Mouse (Mus musculus) megakaryocyte, embryonic 14.5 days (primary cell): Measurements from ENCODE around the gene Hdac4. TPM values are rescaled to one million over a fixed set of nuclear protein-coding genes. Genes with fewer than 3 reads are reported as not detected.

ENCODE experiments used
- H3K27me3 ChIP-seq: replicated peaks from 2 replicates; pipeline ENCODE3; 2012; ENCODE audit warnings: inconsistent platforms
- H3K36me3 ChIP-seq: replicated peaks from 2 replicates; pipeline ENCODE3; 2012; ENCODE audit warnings: low read length, inconsistent platforms, mixed read lengths
- H3K4me1 ChIP-seq: 2 replicates; pipeline ENCODE4 v1.6.1; 2012; ENCODE audit warnings: inconsistent platforms
- H3K4me3 ChIP-seq: replicated peaks from 2 replicates; pipeline ENCODE3; 2012; ENCODE audit warnings: moderate library complexity, mild to moderate bottlenecking, inconsistent platforms
- H3K9me3 ChIP-seq: 2 replicates; pipeline ENCODE4 v1.6.1; 2012; ENCODE audit warnings: inconsistent platforms
- FLI1 ChIP-seq: IDR thresholded peaks from 2 replicates; pipeline ENCODE4 v1.6.1; 2012; ENCODE audit warnings: low read length, inconsistent platforms, mixed read lengths
- GATA1 ChIP-seq: IDR thresholded peaks from 3 replicates; pipeline ENCODE4 v1.6.1; 2012; ENCODE audit warnings: mixed read lengths, low read length, inconsistent platforms, borderline replicate concordance
- polyA plus RNA-seq: library from polyadenylated mRNA; stranded (reverse); fragments of >175 nt; gene quantifications from 2 replicates; pipeline ENCODE4 v1.2.3, GENCODE M21; 2012; ENCODE audit warnings: low replicate concordance; ENCODE audit not compliant: insufficient read depth

Gene Hdac4
- polyA plus RNA-seq = 3.6 and 5.1 TPM in 2 replicates

- Histone ChIP-seq H3K36me3 (no peaks in the 10 kb centered on the region), H3K4me3 (no peak within 1 kb of the TSS), H3K9me3 (peaks cover 12% of the 10 kb centered on the region), H3K27me3 (peaks cover 37% of the 10 kb centered on the region), H3K4me1 (no peaks in the 10 kb centered on the region)
- TF ChIP-seq GATA1 = no peak
- no peak for TF ChIP-seq FLI1
These were observed at the start of gene Hdac4 for GRCm38 (mm10) chr1:92195360-92196149. Gene Hdac4 (minus strand): TSS chr1:92195699.

GRCm38 (mm10) chr1:92243549-92243948, 48.0 kb upstream of the Hdac4 start:
- H3K27me3 ChIP-seq = peaks cover 49% of the 10 kb centered on the region
- no peaks in the 10 kb centered on the region for H3K4me1 ChIP-seq
- H3K9me3 ChIP-seq = no peaks in the 10 kb centered on the region
- TF ChIP-seq GATA1 = no peak
- no peak for TF ChIP-seq FLI1
- no peak overlapping the region for H3K4me3 ChIP-seq
- no peaks in the 10 kb centered on the region for H3K36me3 ChIP-seq

- no peak overlapping the region for H3K4me3 ChIP-seq
- H3K36me3 ChIP-seq = no peaks in the 10 kb centered on the region
- no peak for TF ChIP-seq GATA1
- TF ChIP-seq FLI1 = no peak
- peaks cover 48% of the 10 kb centered on the region for H3K27me3 ChIP-seq
- H3K9me3 ChIP-seq = no peaks in the 10 kb centered on the region
- H3K4me1 ChIP-seq = no peaks in the 10 kb centered on the region
These were observed 44.6 kb upstream of the Hdac4 start for GRCm38 (mm10) chr1:92240072-92240471.

GRCm38 (mm10) chr1:92235600-92235999, 40.1 kb upstream of the Hdac4 start:
- TF ChIP-seq GATA1 (no peak), FLI1 (no peak)
- no peak overlapping the region for H3K4me3 ChIP-seq
- H3K4me1 ChIP-seq = no peaks in the 10 kb centered on the region
- peaks cover 49% of the 10 kb centered on the region for H3K27me3 ChIP-seq
- H3K36me3 ChIP-seq = no peaks in the 10 kb centered on the region
- no peaks in the 10 kb centered on the region for H3K9me3 ChIP-seq

- no peak for TF ChIP-seq FLI1
- no peak for TF ChIP-seq GATA1
These were observed 29.8 kb upstream of the Hdac4 start for GRCm38 (mm10) chr1:92225297-92225696.

GRCm38 (mm10) chr1:92223956-92224891, 28.7 kb upstream of the Hdac4 start:
- TF ChIP-seq GATA1 = no peak
- TF ChIP-seq FLI1 = no peak
- no peak overlapping the region for H3K4me3 ChIP-seq

More at GRCm38 (mm10) chr1:92225297-92225696, 29.8 kb upstream of the Hdac4 start:
- H3K4me1 ChIP-seq = peaks cover 4% of the 10 kb centered on the region; the same call in 1 of the 2 replicates
- no peak overlapping the region for H3K4me3 ChIP-seq
- H3K27me3 ChIP-seq = peaks cover 30% of the 10 kb centered on the region
- H3K36me3 ChIP-seq = no peaks in the 10 kb centered on the region
- no peaks in the 10 kb centered on the region for H3K9me3 ChIP-seq

GRCm38 (mm10) chr1:92216710-92217109, 21.2 kb upstream of the Hdac4 start:
- no peaks in the 10 kb centered on the region for H3K4me1 ChIP-seq
- peaks cover 22% of the 10 kb centered on the region for H3K27me3 ChIP-seq
- TF ChIP-seq GATA1 (no peak), FLI1 (no peak)
- no peak overlapping the region for H3K4me3 ChIP-seq
- no peaks in the 10 kb centered on the region for H3K36me3 ChIP-seq
- H3K9me3 ChIP-seq = peaks cover 19% of the 10 kb centered on the region

More at GRCm38 (mm10) chr1:92223956-92224891, 28.7 kb upstream of the Hdac4 start:
- H3K36me3 ChIP-seq = no peaks in the 10 kb centered on the region
- peaks cover 4% of the 10 kb centered on the region; the same call in 1 of the 2 replicates for H3K4me1 ChIP-seq
- peaks cover 27% of the 10 kb centered on the region for H3K27me3 ChIP-seq
- H3K9me3 ChIP-seq = no peaks in the 10 kb centered on the region

GRCm38 (mm10) chr1:92215996-92216630, 20.6 kb upstream of the Hdac4 start:
- Histone ChIP-seq H3K9me3 (peaks cover 19% of the 10 kb centered on the region), H3K36me3 (no peaks in the 10 kb centered on the region), H3K27me3 (peaks cover 28% of the 10 kb centered on the region), H3K4me3 (no peak overlapping the region), H3K4me1 (no peaks in the 10 kb centered on the region)
- TF ChIP-seq FLI1 (no peak), GATA1 (no peak)

- H3K9me3 ChIP-seq = peaks cover 19% of the 10 kb centered on the region
- no peak overlapping the region for H3K4me3 ChIP-seq
- H3K36me3 ChIP-seq = no peaks in the 10 kb centered on the region
- H3K27me3 ChIP-seq = peaks cover 34% of the 10 kb centered on the region
- TF ChIP-seq GATA1 (no peak), FLI1 (no peak)
- no peaks in the 10 kb centered on the region for H3K4me1 ChIP-seq
These were observed 19.7 kb upstream of the Hdac4 start for GRCm38 (mm10) chr1:92215131-92215638.
